Mouse (Mus musculus) kidney, adult 18-20 months (tissue): ENCODE measurements around the gene Ldb3.
A peak's percentile ranks its signal among the peaks of the same experiment; 100 is the strongest.

Experiments
- DNase-seq: peaks from one replicate; pipeline ENCODE4 v3.0.0; 2021

Gene Ldb3

GRCm38 (mm10) chr14:34554047-34554446 lies 34.4 kb downstream of the Ldb3 start:
- peak; percentile 26 for DNase-seq

GRCm38 (mm10) chr14:34553470-34553869 lies 35.0 kb downstream of the Ldb3 start:
- DNase-seq = no peak

GRCm38 (mm10) chr14:34552226-34552625 lies 36.3 kb downstream of the Ldb3 start:
- DNase-seq = no peak

GRCm38 (mm10) chr14:34549004-34549671 lies 39.3 kb downstream of the Ldb3 start:
- peak; percentile 82 for DNase-seq

- peak; percentile 54 for DNase-seq
Observed at GRCm38 (mm10) chr14:34548391-34549001, 40.0 kb downstream of the Ldb3 start.

- no peak for DNase-seq
Observed at GRCm38 (mm10) chr14:34544545-34544944, 43.9 kb downstream of the Ldb3 start.

- DNase-seq = no peak
Observed at GRCm38 (mm10) chr14:34544001-34544400, 44.5 kb downstream of the Ldb3 start.

GRCm38 (mm10) chr14:34543596-34543995 lies 44.9 kb downstream of the Ldb3 start:
- no peak for DNase-seq

- peak; percentile 31 for DNase-seq
Observed at GRCm38 (mm10) chr14:34541896-34542295, 46.6 kb downstream of the Ldb3 start.

- DNase-seq = peak; percentile 45
Observed at GRCm38 (mm10) chr14:34540685-34541162, 47.8 kb downstream of the Ldb3 start.

- no peak for DNase-seq
Observed at GRCm38 (mm10) chr14:34535883-34536282, 52.6 kb downstream of the Ldb3 start.

- DNase-seq = no peak
Observed at GRCm38 (mm10) chr14:34533537-34533936, 54.9 kb downstream of the Ldb3 start.

GRCm38 (mm10) chr14:34532536-34532935 lies 55.9 kb downstream of the Ldb3 start:
- no peak for DNase-seq

GRCm38 (mm10) chr14:34528804-34529203 lies 59.7 kb downstream of the Ldb3 start:
- no peak for DNase-seq

- DNase-seq = no peak
Observed at GRCm38 (mm10) chr14:34522701-34523100, 65.8 kb downstream of the Ldb3 start, which contains the start of gene 9230112D13Rik. 9230112D13Rik (minus strand) TSS chr14:34522801.

GRCm38 (mm10) chr14:34517959-34518544 lies 70.4 kb downstream of the Ldb3 start:
- no peak for DNase-seq

- DNase-seq = no peak
Observed at GRCm38 (mm10) chr14:34516960-34517577, 71.4 kb downstream of the Ldb3 start.

- DNase-seq = no peak
Observed at GRCm38 (mm10) chr14:34515860-34516259, 72.6 kb downstream of the Ldb3 start.

- peak; percentile 35 for DNase-seq
Observed at GRCm38 (mm10) chr14:34514120-34514519, 74.4 kb downstream of the Ldb3 start.

- DNase-seq = no peak
Observed at GRCm38 (mm10) chr14:34512602-34513001, 75.9 kb downstream of the Ldb3 start.

- no peak for DNase-seq
Observed at GRCm38 (mm10) chr14:34511901-34512300, 76.6 kb downstream of the Ldb3 start.

GRCm38 (mm10) chr14:34508842-34509439 lies 79.5 kb downstream of the Ldb3 start:
- no peak for DNase-seq

- DNase-seq = no peak
Observed at GRCm38 (mm10) chr14:34508187-34508840, 80.2 kb downstream of the Ldb3 start.
